Comparison of ENCODE assay signal across 8 mouse cellular contexts in the genomic region with DNA sequence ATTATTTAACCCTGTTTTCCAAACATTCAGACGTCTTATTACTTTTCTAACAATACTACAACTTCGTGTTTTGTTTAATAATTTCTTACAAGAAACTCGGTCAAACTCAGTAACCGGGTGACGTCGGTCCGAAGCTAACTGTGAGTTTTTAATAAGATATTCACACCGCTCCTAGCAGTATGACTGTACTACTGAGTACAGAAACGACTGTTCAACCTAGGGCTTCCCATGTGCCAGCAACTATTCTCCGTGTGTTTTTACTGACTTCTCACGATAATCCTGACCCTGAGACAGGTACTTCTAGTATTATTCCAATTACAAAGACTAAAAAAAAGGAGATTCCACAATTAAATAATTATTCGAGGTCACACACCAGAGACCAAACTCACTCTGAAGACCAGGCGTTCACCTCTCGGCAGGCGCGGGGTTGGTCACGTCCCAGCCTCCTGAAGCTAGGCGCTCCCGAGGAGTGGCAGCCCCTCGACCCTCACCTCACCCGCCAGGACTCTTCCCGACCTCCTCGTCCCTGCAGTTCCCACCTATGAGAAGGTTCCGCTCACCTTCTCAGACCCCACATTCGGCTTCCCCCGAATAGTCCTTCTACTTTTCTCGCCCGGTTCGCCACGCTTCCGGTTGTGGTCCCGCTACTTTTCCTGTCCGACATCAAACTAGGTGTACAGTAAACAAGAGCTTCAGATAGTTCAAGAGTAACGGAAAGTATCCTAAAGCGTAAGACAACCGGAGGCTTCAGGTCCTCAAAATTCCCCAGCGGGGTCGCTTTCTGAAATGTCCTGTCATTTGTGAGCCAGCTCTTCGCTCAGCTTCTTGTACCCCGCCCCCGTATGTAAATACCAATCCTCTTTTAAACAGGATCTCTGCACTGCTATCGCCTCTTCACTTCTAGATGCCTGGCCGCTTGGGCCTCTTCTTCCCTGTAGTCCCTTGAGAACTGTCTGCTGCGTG. TPM values are rescaled to one million over a fixed set of nuclear protein-coding genes. Genes with fewer than 3 reads are reported as not detected.
DNase-seq lines count a peak whose midpoint lies in the region; ATAC-seq and TF ChIP-seq lines count a peak whose summit lies in the region.

TSS of gene Ndufaf1 (minus strand) at position 608 of the 963 bp plus-strand sequence.

- H3K9me3 ChIP-seq in heart, embryonic 11.5 days (replicated peaks; ENCODE audit: control insufficient read depth, low read length) = no peaks in the 10 kb centered on the region
- no peaks in the 10 kb centered on the region for H3K9me3 ChIP-seq in kidney, embryonic 16.5 days (ENCODE audit: low read length)

- peak within 1 kb of the TSS; percentile 49 for H3ac ChIP-seq in myocyte (ENCODE audit: control insufficient read depth, insufficient read length)

- no peak within 1 kb of the TSS for H3K27ac ChIP-seq in heart, embryonic 11.5 days (ENCODE audit: low read depth, low read length)
- 0 out of 2 replicates have a peak within 1 kb of the TSS, but pooled peaks have one; percentile 2 for H3K27ac ChIP-seq in kidney, embryonic 16.5 days (ENCODE audit: low read length)
- H3K27ac ChIP-seq in liver, adult 2 months (replicated peaks; ENCODE audit: insufficient read depth, low read depth, low read length) = peak within 1 kb of the TSS; percentile 85

- H3K4me3 ChIP-seq in heart, embryonic 11.5 days (ENCODE audit: low read depth, low read length) = peak within 1 kb of the TSS; percentile 68
- H3K4me3 ChIP-seq in kidney, embryonic 16.5 days (ENCODE audit: low read length) = peak within 1 kb of the TSS; percentile 96
- peak within 1 kb of the TSS; percentile 99 for H3K4me3 ChIP-seq in liver, adult 2 months (ENCODE audit: insufficient read depth, low read depth, low read length)
- H3K4me3 ChIP-seq in myocyte = peak within 1 kb of the TSS; percentile 79

- 0 out of 2 replicates have a peak, but pooled peaks cover 2% of the 10 kb centered on the region for H3K36me3 ChIP-seq in heart, embryonic 11.5 days (ENCODE audit: control insufficient read depth, insufficient read depth, low read length)
- peaks cover 17% of the 10 kb centered on the region for H3K36me3 ChIP-seq in kidney, embryonic 16.5 days (ENCODE audit: insufficient read depth, low read length)
- peaks cover 13% of the 10 kb centered on the region for H3K36me3 ChIP-seq in liver, adult 2 months (ENCODE audit: control insufficient read depth, insufficient read depth, low read length)
- no peaks in the 10 kb centered on the region for H3K36me3 ChIP-seq in myocyte (ENCODE audit: control insufficient read depth, insufficient read depth)
- peaks cover 3% of the 10 kb centered on the region for H3K36me3 ChIP-seq in splenic B cell, adult 2 months (ENCODE audit: control insufficient read depth, insufficient read depth, low read length, poor library complexity, severe bottlenecking)

- WGBS in heart, embryonic 11.5 days (ENCODE audit: insufficient replicate concordance) = 2% methylated on average over 44 of the region's 44 CpGs
- under 1% methylated on average over 44 of the region's 44 CpGs for WGBS in kidney, embryonic 16.5 days
- WGBS in liver, adult 2 months = 1% methylated on average over 44 of the region's 44 CpGs

- no peak for TF ChIP-seq CTCF in liver, adult 2 months (IDR thresholded peaks at IDR 0.05; ENCODE audit: low read depth, low read length)

- H3K4me2 ChIP-seq in heart, embryonic 11.5 days = peak within 1 kb of the TSS; percentile 67
- H3K4me2 ChIP-seq in kidney, embryonic 16.5 days (replicated peaks; ENCODE audit: low read depth, low read length) = peak within 1 kb of the TSS; percentile 76
- H3K4me2 ChIP-seq in myocyte (ENCODE audit: low read depth) = peak within 1 kb of the TSS; percentile 96

- peaks cover 2% of the 10 kb centered on the region; the same call in 1 of the 2 replicates for H3K79me2 ChIP-seq in liver, adult 2 months (ENCODE audit: control insufficient read depth, insufficient read depth, low read length)
- peaks cover 19% of the 10 kb centered on the region for H3K79me2 ChIP-seq in myocyte (ENCODE audit: control insufficient read depth, insufficient read depth)

- peak; percentile 87 to 88 for DNase-seq in B cell, adult 2 months
- peak; percentile 93 for DNase-seq in brain, adult 2 months (ENCODE audit: low read depth, low spot score)
- DNase-seq in liver, adult 2 months (ENCODE audit: extremely low read depth, low read depth, low spot score) = peak; percentile 79
- DNase-seq in splenic B cell, adult 2 months (ENCODE audit: low read depth, low spot score) = peak; percentile 76

- TF ChIP-seq POLR2A in liver, adult 2 months (IDR thresholded peaks at IDR 0.05; ENCODE audit: extremely low read depth, insufficient read depth, low read length) = no peak
- peak; percentile 59 for TF ChIP-seq POLR2A in myocyte (IDR thresholded peaks at IDR 0.05; ENCODE audit: insufficient read length, low read depth)

- H3K4me1 ChIP-seq in heart, embryonic 11.5 days (ENCODE audit: control insufficient read depth, insufficient read depth, low read length) = peaks cover 3% of the 10 kb centered on the region; the same call in 1 of the 2 replicates
- peaks cover 4% of the 10 kb centered on the region; the same call in 1 of the 2 replicates for H3K4me1 ChIP-seq in kidney, embryonic 16.5 days (ENCODE audit: insufficient read depth, low read length)
- peaks cover 5% of the 10 kb centered on the region for H3K4me1 ChIP-seq in liver, adult 2 months (ENCODE audit: control insufficient read depth, insufficient read depth, low read length)

- no peaks in the 10 kb centered on the region for H3K27me3 ChIP-seq in heart, embryonic 11.5 days (ENCODE audit: control insufficient read depth, insufficient read depth, low read length)
- no peaks in the 10 kb centered on the region for H3K27me3 ChIP-seq in kidney, embryonic 16.5 days (ENCODE audit: insufficient read depth, low read length)
- H3K27me3 ChIP-seq in liver, adult 2 months (ENCODE audit: control insufficient read depth, insufficient read depth, low read length) = no peaks in the 10 kb centered on the region
- no peaks in the 10 kb centered on the region for H3K27me3 ChIP-seq in myocyte (ENCODE audit: control insufficient read depth, insufficient read depth, insufficient read length)
- no peaks in the 10 kb centered on the region for H3K27me3 ChIP-seq in splenic B cell, adult 2 months (ENCODE audit: control insufficient read depth, insufficient read depth, low read length, poor library complexity, severe bottlenecking)

- ATAC-seq in erythroblast, adult 5-6 weeks (replicated peaks; ENCODE audit: low FRiP score, poor library complexity, severe bottlenecking) = peak; percentile 91
- no peak; the same call in 1 of the 2 replicates for ATAC-seq in heart, embryonic 11.5 days (replicated peaks; ENCODE audit: insufficient number of reproducible peaks, low FRiP score, low TSS enrichment)
- ATAC-seq in kidney, embryonic 16.5 days (ENCODE audit: low FRiP score, low TSS enrichment) = peak; percentile 84

- peak within 1 kb of the TSS; percentile 81 for H3K9ac ChIP-seq in heart, embryonic 11.5 days (ENCODE audit: low read depth, low read length)
- H3K9ac ChIP-seq in kidney, embryonic 16.5 days (replicated peaks; ENCODE audit: low read length) = peak within 1 kb of the TSS; percentile 91
- H3K9ac ChIP-seq in liver, adult 2 months (ENCODE audit: low read depth, low read length) = peak within 1 kb of the TSS; percentile 98

TF ChIP-seq in myocyte, 11 proteins besides CTCF, POLR2A, EP300 and RAD21:
- TF ChIP-seq MAX (IDR thresholded peaks at IDR 0.05; ENCODE audit: low read depth) = peak; percentile 34
- TF ChIP-seq USF1 (IDR thresholded peaks at IDR 0.05; ENCODE audit: low read depth) = no peak
- peak; percentile 68 for TF ChIP-seq POLR2AphosphoS2 (IDR thresholded peaks at IDR 0.05; ENCODE audit: insufficient read length, low read depth)
- no peak for TF ChIP-seq TCF12 (IDR thresholded peaks at IDR 0.05; ENCODE audit: insufficient read depth, poor library complexity, severe bottlenecking)
- no peak for TF ChIP-seq SRF (IDR thresholded peaks at IDR 0.05; ENCODE audit: control insufficient read depth, insufficient read length, low read depth)
- no peak for TF ChIP-seq TCF3 (IDR thresholded peaks at IDR 0.05; ENCODE audit: insufficient read length, low read depth)
- no peak for TF ChIP-seq MYOD1 (IDR thresholded peaks at IDR 0.05; ENCODE audit: control insufficient read depth in 1 of 3, insufficient read length in 2 of 3, low read depth in 2 of 3)
- TF ChIP-seq E2F4 (IDR thresholded peaks at IDR 0.05; ENCODE audit: insufficient read depth) = no peak
- TF ChIP-seq CEBPB (IDR thresholded peaks at IDR 0.05; ENCODE audit: insufficient read depth, poor library complexity, severe bottlenecking) = no peak

RNA-seq across cellular contexts. Expression of gene Ndufaf1, which starts in this region (rescaled TPM):
- 13.4 and 20.8 TPM in 2 replicates for total RNA-seq in erythroblast, adult 5-6 weeks (2015; ENCODE audit: low replicate concordance)
- 3.3 and 7.3 TPM in 2 replicates for total RNA-seq in erythroblast, adult 5-6 weeks (2017; ENCODE audit: low replicate concordance)
- polyA plus RNA-seq in heart, embryonic 11.5 days (2014; fragmentation: Nextera tagmentation; extraction: Ambion mirVana) = 54.5 and 64.1 TPM in 2 replicates
- 52.9 and 57.2 TPM in 2 replicates for polyA plus RNA-seq in kidney, embryonic 16.5 days (2015; fragmentation: Nextera tagmentation; extraction: Ambion mirVana)
- 28.0 and 36.2 TPM in 2 replicates for total RNA-seq in liver, adult 2 months (2014; rRNA removed)
- 7.6 and 9.4 TPM in 2 replicates for polyA plus RNA-seq in liver, adult 2 months (2012; rRNA removed)
- 19.5 TPM for polyA plus RNA-seq in myocyte (2012; fragmentation: generic; extraction: Trizol)
